Mouse (Mus musculus) erythroblast, embryonic 14.5 days (primary cell): Measurements from ENCODE around the gene Ssna1. TPM values are rescaled to one million over a fixed set of nuclear protein-coding genes. Genes with fewer than 3 reads are reported as not detected.
A peak's percentile ranks its signal among the peaks of the same experiment; 100 is the strongest.

Experiments
- H3K27me3 ChIP-seq: 2 replicates; pipeline ENCODE4 v1.6.1; 2012; ENCODE audit warnings: inconsistent platforms; ENCODE audit not compliant: control insufficient read depth
- H3K36me3 ChIP-seq: 2 replicates; pipeline ENCODE4 v1.6.1; 2012; ENCODE audit warnings: mild to moderate bottlenecking, inconsistent platforms; ENCODE audit not compliant: control insufficient read depth
- H3K4me1 ChIP-seq: 2 replicates; pipeline ENCODE4 v1.6.1; 2012; ENCODE audit warnings: inconsistent platforms; ENCODE audit not compliant: control insufficient read depth
- H3K4me3 ChIP-seq: replicated peaks from 2 replicates; pipeline ENCODE3; 2012; ENCODE audit warnings: moderate library complexity, mild to moderate bottlenecking, inconsistent platforms
- H3K9me3 ChIP-seq: 2 replicates; pipeline ENCODE4 v1.6.1; 2012; ENCODE audit warnings: low read length, inconsistent platforms, mixed read lengths; ENCODE audit not compliant: control insufficient read depth
- GATA1 ChIP-seq: IDR thresholded peaks from 2 replicates; pipeline ENCODE4 v1.6.1; 2012; ENCODE audit warnings: low read length, inconsistent platforms, mixed read lengths
- TAL1 ChIP-seq: IDR thresholded peaks from 3 replicates; pipeline ENCODE4 v1.6.1; 2012; ENCODE audit warnings: low read length, inconsistent platforms, mixed read lengths
- polyA plus RNA-seq: library from polyadenylated mRNA; stranded (reverse); fragments of >175 nt; gene quantifications from 2 replicates; pipeline ENCODE4 v1.2.3, GENCODE M21; 2012

Gene Ssna1
- polyA plus RNA-seq, 1 experiment = 22.8 TPM

DNA sequence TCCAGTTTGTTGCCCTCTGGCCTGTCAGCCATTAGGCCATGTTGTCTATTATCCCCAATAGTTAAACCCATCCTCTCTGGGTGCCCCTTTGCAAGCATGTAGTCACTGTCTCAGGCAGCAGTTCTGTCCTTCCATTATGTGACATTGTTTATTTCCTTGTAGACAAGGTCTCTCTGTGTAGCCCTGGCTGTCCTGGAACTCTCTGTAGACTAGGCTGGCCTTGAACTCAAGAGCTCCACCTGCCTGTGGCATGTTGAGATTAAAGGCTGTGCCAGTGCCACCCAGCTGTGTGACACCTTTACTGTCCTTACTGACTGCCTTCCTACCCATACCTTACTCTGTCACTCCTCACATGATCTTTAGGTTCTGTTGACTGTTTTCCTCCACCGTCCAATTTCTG, 19.9 kb downstream of the Ssna1 start:
- TF ChIP-seq GATA1 (no peak), TAL1 (no peak)
- Histone ChIP-seq H3K4me1 (peaks cover 31% of the 10 kb centered on the region), H3K9me3 (no peaks in the 10 kb centered on the region), H3K36me3 (peaks cover 63% of the 10 kb centered on the region), H3K27me3 (no peaks in the 10 kb centered on the region), H3K4me3 (no peak overlapping the region)

DNA sequence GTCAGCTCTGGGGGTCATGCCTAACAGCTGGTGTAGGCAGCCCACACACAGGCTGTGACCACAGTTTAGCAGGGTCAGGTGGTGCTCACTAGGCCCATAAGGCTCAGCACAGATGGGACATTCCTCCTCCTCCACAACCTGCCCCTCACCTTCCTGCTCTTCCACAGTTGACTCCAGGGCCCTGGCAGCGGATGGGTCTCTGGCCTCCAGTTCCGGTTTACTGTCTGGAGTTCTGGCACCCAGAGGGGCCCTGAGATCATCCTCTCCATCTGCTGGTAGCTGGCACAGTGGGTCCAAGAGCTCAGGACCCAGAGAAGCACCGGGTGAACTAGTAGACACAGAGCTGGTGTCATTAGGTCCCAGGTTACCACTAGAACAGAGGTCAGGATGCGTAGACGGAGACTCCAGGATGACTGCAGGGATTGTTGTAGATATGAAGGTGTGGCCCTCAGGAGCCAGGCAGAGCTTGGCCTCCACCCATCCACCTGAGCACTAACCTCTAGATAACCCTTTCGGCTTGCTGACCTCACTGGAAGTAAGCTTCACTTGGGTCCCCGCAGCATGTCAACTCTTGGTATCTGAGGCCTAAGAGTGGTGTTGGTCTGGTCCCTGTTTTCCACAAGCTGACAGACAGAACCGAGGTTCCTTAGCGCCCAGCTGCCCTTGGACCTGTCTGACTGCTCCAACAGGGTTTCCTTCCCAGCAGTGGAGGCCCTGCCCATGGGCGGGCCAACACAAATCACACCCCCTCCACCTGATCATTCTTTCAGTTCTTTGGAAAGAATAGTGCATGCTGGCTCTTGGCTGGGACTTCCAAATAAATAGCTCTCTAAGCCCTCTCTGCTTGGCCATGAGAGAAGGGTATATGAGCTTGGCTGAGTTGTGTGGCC, 25.8 kb downstream of the Ssna1 start, which contains the start of gene AL732309.1:
AL732309.1 (minus strand) TSS at position 681 of the 890 bp plus-strand sequence.
- peaks cover 67% of the 10 kb centered on the region for H3K36me3 ChIP-seq
- H3K4me1 ChIP-seq = peaks cover 15% of the 10 kb centered on the region
- H3K27me3 ChIP-seq = peaks cover 26% of the 10 kb centered on the region

DNA sequence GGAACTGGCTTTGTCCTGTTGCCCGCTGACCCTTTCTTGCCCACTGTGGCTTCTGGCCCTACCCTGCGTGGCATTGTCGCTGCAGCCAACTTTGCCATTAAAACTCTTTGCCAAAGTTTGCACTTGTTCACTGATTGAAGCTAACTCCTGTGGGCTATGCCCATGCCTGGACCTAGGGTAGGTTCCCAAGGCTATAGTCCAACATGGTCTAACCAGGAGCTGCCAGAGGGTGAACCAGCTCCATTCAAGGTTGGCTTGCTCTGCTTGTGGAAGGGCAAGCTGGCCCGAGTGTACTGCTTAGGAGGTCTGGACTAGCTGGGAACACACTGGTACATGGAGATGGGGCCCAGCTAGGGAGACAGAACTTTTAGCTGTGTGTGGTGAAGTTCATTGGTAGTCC, 28.1 kb downstream of the Ssna1 start:
- H3K4me1 ChIP-seq = peaks cover 36% of the 10 kb centered on the region
- no peak overlapping the region for H3K4me3 ChIP-seq
- H3K9me3 ChIP-seq = no peaks in the 10 kb centered on the region
- peaks cover 44% of the 10 kb centered on the region for H3K36me3 ChIP-seq
- TF ChIP-seq TAL1 = no peak
- TF ChIP-seq GATA1 = no peak
- peaks cover 34% of the 10 kb centered on the region for H3K27me3 ChIP-seq

More for the DNA sequence above, 25.8 kb downstream of the Ssna1 start, which contains the start of gene AL732309.1:
- H3K4me3 ChIP-seq = no peak within 1 kb of the TSS
- TF ChIP-seq GATA1 (no peak), TAL1 (no peak)
- H3K9me3 ChIP-seq = no peaks in the 10 kb centered on the region

DNA sequence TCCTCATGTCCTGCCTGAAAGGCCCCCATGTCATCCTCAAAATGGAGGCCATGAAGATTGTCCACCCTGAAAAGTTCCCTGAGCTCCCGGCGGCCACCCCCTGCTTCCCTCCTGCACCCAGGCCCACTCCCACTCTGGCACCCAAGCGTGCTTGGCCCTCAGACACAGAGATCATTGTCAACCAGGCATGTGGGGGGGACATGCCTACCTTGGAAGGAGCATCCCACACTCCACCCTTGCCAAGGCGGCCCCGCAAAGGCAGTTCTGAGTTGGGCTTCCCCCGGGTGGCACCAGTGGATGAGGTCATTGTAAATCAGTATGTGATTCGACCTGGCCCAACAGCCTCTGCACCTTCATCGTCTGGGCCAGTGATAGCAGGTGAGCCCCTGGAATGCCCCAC, 28.9 kb downstream of the Ssna1 start:
- peaks cover 36% of the 10 kb centered on the region for H3K36me3 ChIP-seq
- H3K4me3 ChIP-seq = no peak overlapping the region
- peaks cover 34% of the 10 kb centered on the region for H3K27me3 ChIP-seq
- TF ChIP-seq GATA1 (no peak), TAL1 (no peak)
- H3K9me3 ChIP-seq = no peaks in the 10 kb centered on the region
- peaks cover 41% of the 10 kb centered on the region for H3K4me1 ChIP-seq

DNA sequence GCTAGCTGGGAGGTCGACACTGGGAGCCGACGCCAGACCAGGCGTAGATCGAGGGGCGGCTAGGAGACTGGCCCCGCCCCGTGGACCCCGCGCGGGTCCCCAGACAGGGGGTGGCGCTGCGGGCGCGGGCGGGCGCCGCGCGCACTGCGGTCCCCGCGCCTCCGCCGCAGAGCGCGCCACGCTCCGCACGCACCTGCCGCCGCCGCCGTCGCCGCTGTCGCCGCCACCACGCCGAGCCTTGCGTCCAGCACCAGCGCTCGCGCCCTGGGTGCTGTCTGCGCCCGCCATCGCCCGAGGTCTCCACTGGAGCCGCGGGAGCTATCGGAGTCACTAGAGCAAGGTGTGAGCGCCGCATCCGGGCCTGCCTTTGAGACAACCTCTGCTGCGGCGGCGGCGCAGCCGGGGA, 30.1 kb downstream of the Ssna1 start, which contains the start of the genes Rnf208 and Cysrt1:
Rnf208 (plus strand) TSS at position 155 of the 406 bp plus-strand sequence.
Cysrt1 (minus strand) TSS at position 352 of the 406 bp plus-strand sequence.
- peaks cover 23% of the 10 kb centered on the region for H3K36me3 ChIP-seq
- TF ChIP-seq GATA1 = no peak
- TF ChIP-seq TAL1 = no peak
- H3K9me3 ChIP-seq = no peaks in the 10 kb centered on the region
- peaks cover 41% of the 10 kb centered on the region for H3K4me1 ChIP-seq
- H3K4me3 ChIP-seq = peak within 1 kb of the TSS; percentile 61
- peaks cover 36% of the 10 kb centered on the region for H3K27me3 ChIP-seq

DNA sequence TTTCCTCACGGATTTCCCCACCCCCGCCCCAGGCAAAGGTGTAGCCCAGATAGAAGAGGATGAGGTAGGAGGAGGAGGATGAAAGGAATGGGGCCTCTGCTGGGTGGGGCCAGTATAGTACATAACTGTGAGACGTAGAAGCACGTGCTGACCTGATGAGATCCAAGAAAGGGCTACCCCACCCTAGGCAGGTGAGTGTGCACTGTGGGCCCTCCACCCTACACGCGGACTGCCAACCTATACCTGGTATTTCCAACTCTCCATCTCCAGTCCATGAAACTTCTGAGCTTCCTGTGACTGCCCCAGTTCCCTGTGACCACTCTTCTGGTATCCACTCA, 30.8 kb downstream of the Ssna1 start:
- Histone ChIP-seq H3K27me3 (peaks cover 39% of the 10 kb centered on the region), H3K4me1 (peaks cover 43% of the 10 kb centered on the region), H3K4me3 (peak overlapping the region; percentile 61), H3K36me3 (peaks cover 16% of the 10 kb centered on the region), H3K9me3 (no peaks in the 10 kb centered on the region)
- TF ChIP-seq GATA1 (no peak), TAL1 (no peak)

DNA sequence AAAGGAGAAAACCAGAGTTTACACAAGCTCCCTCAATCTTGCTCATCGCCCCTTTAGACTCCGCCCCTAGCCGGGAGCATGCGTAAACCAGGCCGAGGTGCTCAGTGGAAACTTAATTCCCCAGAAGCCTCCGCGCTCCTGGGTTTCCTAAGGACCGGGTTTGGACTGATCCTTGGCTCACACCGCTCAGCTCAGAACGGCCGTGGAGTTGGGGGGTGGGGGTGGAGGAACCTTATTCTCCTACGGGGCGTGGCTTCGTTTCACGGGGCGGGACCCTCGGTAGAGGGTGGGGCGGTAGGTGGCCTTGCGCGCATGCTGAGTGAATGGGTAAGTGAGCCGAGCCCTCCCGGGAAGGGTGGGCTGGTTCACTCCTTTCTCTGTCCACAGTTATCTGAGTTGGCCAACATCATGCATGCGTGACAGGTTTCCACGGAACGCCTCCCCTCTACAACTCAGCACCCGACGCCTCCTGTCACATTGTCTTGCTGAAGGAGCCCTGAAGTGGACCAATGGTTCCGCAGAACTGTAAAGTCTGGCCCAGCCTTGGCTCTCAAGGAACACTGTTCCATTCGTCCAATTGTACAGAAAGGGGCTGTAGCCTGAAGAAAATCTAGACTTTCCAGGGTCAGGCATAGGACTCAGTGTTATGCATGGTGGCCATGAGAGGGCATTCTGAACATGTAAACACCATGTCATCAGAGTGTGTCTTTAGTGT, 31.4 kb downstream of the Ssna1 start:
- TF ChIP-seq TAL1 = no peak
- no peak for TF ChIP-seq GATA1
- Histone ChIP-seq H3K27me3 (peaks cover 43% of the 10 kb centered on the region), H3K9me3 (no peaks in the 10 kb centered on the region)

DNA sequence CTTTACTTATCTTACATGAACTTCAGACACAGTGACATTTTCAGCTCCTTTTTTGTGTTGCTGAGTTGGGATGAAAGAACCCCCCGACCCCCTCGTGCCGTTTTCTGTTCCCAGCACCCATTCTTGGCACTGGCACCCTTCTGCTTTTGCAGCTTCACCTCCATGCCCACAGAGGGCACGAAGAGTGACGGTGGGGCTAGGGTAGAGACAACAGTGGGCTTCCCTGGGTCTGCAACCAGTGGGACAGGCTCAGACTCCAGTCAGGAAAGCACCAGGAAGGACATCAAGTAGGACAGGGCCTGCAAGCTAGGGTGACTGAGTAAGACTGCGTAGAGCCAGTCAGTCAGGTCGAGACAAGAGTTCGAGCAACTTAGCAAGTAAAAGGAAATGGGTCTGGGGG, 31.9 kb downstream of the Ssna1 start:
- Histone ChIP-seq H3K4me3 (peak overlapping the region; percentile 61), H3K4me1 (peaks cover 47% of the 10 kb centered on the region), H3K9me3 (no peaks in the 10 kb centered on the region), H3K36me3 (peaks cover 5% of the 10 kb centered on the region), H3K27me3 (peaks cover 44% of the 10 kb centered on the region)
- TF ChIP-seq TAL1 = no peak
- no peak for TF ChIP-seq GATA1

More for the DNA sequence above, 31.4 kb downstream of the Ssna1 start:
- Histone ChIP-seq H3K4me3 (peak overlapping the region; percentile 61), H3K36me3 (peaks cover 11% of the 10 kb centered on the region), H3K4me1 (peaks cover 47% of the 10 kb centered on the region)

DNA sequence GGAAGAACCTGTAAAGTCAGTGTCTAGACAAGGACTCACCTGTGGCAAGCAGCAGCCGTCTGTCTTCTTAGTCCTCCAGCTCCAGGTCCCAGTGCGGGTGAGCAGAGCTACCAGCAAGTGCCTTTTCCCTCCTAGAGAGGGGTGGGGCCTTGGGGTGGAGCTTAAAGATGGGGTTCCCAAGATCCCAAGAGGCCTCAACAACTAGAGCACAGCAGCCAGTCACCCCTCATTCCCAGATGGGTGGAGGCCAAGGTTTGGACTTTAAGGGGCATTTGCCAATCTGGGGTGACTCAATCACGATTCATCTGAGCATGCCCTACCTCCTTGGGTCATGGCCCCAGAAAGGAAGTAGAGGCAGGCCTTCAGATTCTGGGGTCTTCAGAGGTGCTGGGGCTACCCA, 32.5 kb downstream of the Ssna1 start:
- no peaks in the 10 kb centered on the region for H3K36me3 ChIP-seq
- H3K4me3 ChIP-seq = no peak overlapping the region
- peaks cover 47% of the 10 kb centered on the region for H3K4me1 ChIP-seq
- H3K9me3 ChIP-seq = no peaks in the 10 kb centered on the region
- TF ChIP-seq GATA1 (no peak), TAL1 (no peak)
- peaks cover 44% of the 10 kb centered on the region for H3K27me3 ChIP-seq
